Mouse (Mus musculus) megakaryocyte, embryonic 14.5 days (primary cell): ENCODE data around the gene 1110004F10Rik.

Experiments
- FLI1 ChIP-seq: IDR thresholded peaks from 2 replicates; pipeline ENCODE4 v1.6.1; 2012; ENCODE audit warnings: low read length, inconsistent platforms, mixed read lengths
- GATA1 ChIP-seq: IDR thresholded peaks from 3 replicates; pipeline ENCODE4 v1.6.1; 2012; ENCODE audit warnings: mixed read lengths, low read length, inconsistent platforms, borderline replicate concordance

GRCm38 (mm10) chr7:116032596-116033307, 6.4 kb upstream of the 1110004F10Rik start:
- TF ChIP-seq GATA1 = no peak
- no peak for TF ChIP-seq FLI1
